Mouse (Mus musculus) liver, embryonic 13.5 days (tissue): Measurements from ENCODE around the gene Zfp580. TPM values are rescaled to one million over a fixed set of nuclear protein-coding genes. Genes with fewer than 3 reads are reported as not detected.
A peak's percentile ranks its signal among the peaks of the same experiment; 100 is the strongest.

Source experiments
- ATAC-seq: fragments of 200-750 bp; cut with Nextera tagmentation; 2 replicates; pipeline ENCODE4 v1.8.0; 2017; ENCODE audit warnings: low read depth, mild to moderate bottlenecking, moderate number of reproducible peaks, moderate library complexity
- DNase-seq: peaks from one replicate; pipeline ENCODE4 v3.0.0; 2022
- H3K27ac ChIP-seq: fragments of 300-500 bp; sonication (generic); 2 replicates; pipeline ENCODE4 v1.5.1; 2015; ENCODE audit warnings: moderate library complexity, mild to moderate bottlenecking, inconsistent platforms
- H3K27me3 ChIP-seq: fragments of 300-500 bp; sonication (generic); 2 replicates; pipeline ENCODE4 v1.6.1; 2015; ENCODE audit warnings: mild to moderate bottlenecking, inconsistent platforms
- H3K36me3 ChIP-seq: fragments of 300-500 bp; sonication (generic); 2 replicates; pipeline ENCODE4 v1.6.1; 2015; ENCODE audit warnings: mild to moderate bottlenecking, inconsistent platforms
- H3K4me1 ChIP-seq: fragments of 300-500 bp; sonication (generic); replicated peaks from 2 replicates; pipeline ENCODE4 v1.6.1; 2015; ENCODE audit warnings: inconsistent platforms
- H3K4me2 ChIP-seq: fragments of 300-500 bp; sonication (generic); 2 replicates; pipeline ENCODE4 v1.6.1; 2015; ENCODE audit warnings: inconsistent platforms, mild to moderate bottlenecking, moderate library complexity
- H3K4me3 ChIP-seq: fragments of 300-500 bp; sonication (generic); replicated peaks from 2 replicates; pipeline ENCODE4 v1.5.1; 2015; ENCODE audit warnings: mild to moderate bottlenecking, inconsistent platforms
- H3K9ac ChIP-seq: fragments of 300-500 bp; sonication (generic); 2 replicates; pipeline ENCODE4 v1.6.1; 2015; ENCODE audit warnings: mild to moderate bottlenecking, inconsistent platforms
- H3K9me3 ChIP-seq: fragments of 300-500 bp; sonication (generic); replicated peaks from 2 replicates; pipeline ENCODE4 v1.6.1; 2016; ENCODE audit warnings: inconsistent platforms
- WGBS: fragments of 180-500 bp; shearing (Covaris S2); methylation state at CpG from one replicate; pipeline ENCODE4 v1.1.7; 2015; ENCODE audit not compliant: insufficient replicate concordance; 5-methylcytosine and 5-hydroxymethylcytosine counted together
- polyA plus RNA-seq: library from polyadenylated mRNA; unstranded; fragments of >200 nt; fragmentation: Nextera tagmentation; extraction: Ambion mirVana; gene quantifications from 2 replicates; pipeline ENCODE4 v1.2.1, GENCODE M21; 2015

Gene Zfp580
- polyA plus RNA-seq, 1 experiment from 2014 or later: 2.7 TPM

- DNase-seq: no peak
- H3K4me1 ChIP-seq: peaks cover 44% of the 10 kb centered on the region
- H3K36me3 ChIP-seq: no peaks in the 10 kb centered on the region
- 5% methylated on average over 49 of the region's 55 CpGs for WGBS
- no peak overlapping the region for H3K9ac ChIP-seq
- H3K4me3 ChIP-seq: peak overlapping the region; percentile 40
- H3K27ac ChIP-seq: no peak overlapping the region
- peaks cover 78% of the 10 kb centered on the region for H3K27me3 ChIP-seq
- no peaks in the 10 kb centered on the region for H3K9me3 ChIP-seq
- ATAC-seq: no peak
- peak overlapping the region; percentile 55 for H3K4me2 ChIP-seq
Observed at GRCm38 (mm10) chr7:5056651-5057263, 5.4 kb downstream of the Zfp580 start.

DNA sequence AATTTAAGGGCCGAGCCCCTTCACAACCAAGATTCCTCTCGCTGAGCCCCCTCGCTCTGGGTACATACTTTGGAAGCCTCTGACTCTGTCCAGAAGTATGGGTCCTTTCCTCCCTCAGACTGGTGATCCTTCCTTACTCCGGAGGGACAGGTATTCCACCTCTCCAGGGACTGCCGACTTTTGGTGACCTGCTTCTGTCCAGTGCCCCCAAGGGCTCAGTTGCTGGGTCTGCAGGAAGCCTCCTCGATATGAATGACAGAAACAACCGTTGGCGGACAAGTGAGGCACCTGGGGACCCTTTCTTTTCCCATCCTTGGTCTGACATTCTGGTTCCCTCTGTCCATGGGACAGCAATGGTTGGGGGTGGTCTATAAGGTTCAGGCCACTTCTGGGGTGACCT is 6.0 kb downstream of the Zfp580 start:
- H3K27ac ChIP-seq: no peak overlapping the region
- H3K9me3 ChIP-seq: no peaks in the 10 kb centered on the region
- peaks cover 37% of the 10 kb centered on the region for H3K4me1 ChIP-seq
- H3K27me3 ChIP-seq: peaks cover 72% of the 10 kb centered on the region
- H3K4me2 ChIP-seq: peak overlapping the region; percentile 55
- ATAC-seq: no peak
- WGBS: 31% methylated on average over 8 of the region's 8 CpGs
- no peak overlapping the region; the same call in 1 of the 2 replicates for H3K4me3 ChIP-seq
- no peaks in the 10 kb centered on the region for H3K36me3 ChIP-seq
- H3K9ac ChIP-seq: no peak overlapping the region
- DNase-seq: no peak

GRCm38 (mm10) chr7:5057804-5058203 is 6.5 kb downstream of the Zfp580 start:
- no peaks in the 10 kb centered on the region for H3K36me3 ChIP-seq
- ATAC-seq: no peak
- WGBS: 23% methylated on average over 11 of the region's 11 CpGs
- no peaks in the 10 kb centered on the region for H3K9me3 ChIP-seq
- H3K4me1 ChIP-seq: peaks cover 34% of the 10 kb centered on the region
- H3K27ac ChIP-seq: no peak overlapping the region
- no peak overlapping the region for H3K4me2 ChIP-seq
- no peak overlapping the region for H3K9ac ChIP-seq
- no peak overlapping the region for H3K4me3 ChIP-seq
- H3K27me3 ChIP-seq: peaks cover 67% of the 10 kb centered on the region
- no peak for DNase-seq

DNA sequence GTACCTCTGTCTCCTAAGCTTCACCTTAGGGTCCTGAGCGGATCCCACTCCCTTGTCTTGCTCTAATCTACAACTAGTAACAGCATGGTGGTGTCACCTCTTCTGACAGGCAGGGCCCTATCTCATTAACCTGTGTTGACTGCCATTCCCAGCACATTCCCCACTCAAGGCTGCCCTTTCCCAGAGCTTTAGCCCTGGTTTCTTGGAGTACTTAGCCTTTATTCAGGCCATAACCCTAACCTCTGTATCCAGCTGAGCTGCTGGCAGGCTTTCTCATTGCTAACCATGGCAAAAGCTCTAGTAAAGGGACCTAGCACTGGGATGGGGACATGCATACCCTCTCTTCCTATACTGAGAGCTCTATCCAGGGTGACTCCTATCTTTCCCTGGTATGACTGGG is 7.3 kb downstream of the Zfp580 start:
- no peak for ATAC-seq
- no peaks in the 10 kb centered on the region for H3K9me3 ChIP-seq
- WGBS: 77% methylated on average over 1 of the region's 1 CpGs
- H3K4me1 ChIP-seq: peaks cover 33% of the 10 kb centered on the region
- no peak overlapping the region for H3K4me2 ChIP-seq
- H3K36me3 ChIP-seq: no peaks in the 10 kb centered on the region; the same call in 1 of the 2 replicates
- no peak overlapping the region for H3K4me3 ChIP-seq
- H3K27me3 ChIP-seq: peaks cover 59% of the 10 kb centered on the region
- H3K27ac ChIP-seq: no peak overlapping the region
- DNase-seq: no peak
- H3K9ac ChIP-seq: no peak overlapping the region

GRCm38 (mm10) chr7:5059421-5059820 is 8.1 kb downstream of the Zfp580 start:
- Histone ChIP-seq H3K27ac (no peak overlapping the region), H3K4me2 (peak overlapping the region; percentile 98), H3K4me1 (peaks cover 35% of the 10 kb centered on the region), H3K27me3 (peaks cover 51% of the 10 kb centered on the region), H3K4me3 (no peak overlapping the region), H3K9me3 (no peaks in the 10 kb centered on the region), H3K9ac (peak overlapping the region; percentile 92; the same call in 1 of the 2 replicates), H3K36me3 (peaks cover 4% of the 10 kb centered on the region; the same call in 1 of the 2 replicates)
- ATAC-seq (no peak), DNase-seq (no peak)
- 81% methylated on average over 12 of the region's 12 CpGs for WGBS

DNA sequence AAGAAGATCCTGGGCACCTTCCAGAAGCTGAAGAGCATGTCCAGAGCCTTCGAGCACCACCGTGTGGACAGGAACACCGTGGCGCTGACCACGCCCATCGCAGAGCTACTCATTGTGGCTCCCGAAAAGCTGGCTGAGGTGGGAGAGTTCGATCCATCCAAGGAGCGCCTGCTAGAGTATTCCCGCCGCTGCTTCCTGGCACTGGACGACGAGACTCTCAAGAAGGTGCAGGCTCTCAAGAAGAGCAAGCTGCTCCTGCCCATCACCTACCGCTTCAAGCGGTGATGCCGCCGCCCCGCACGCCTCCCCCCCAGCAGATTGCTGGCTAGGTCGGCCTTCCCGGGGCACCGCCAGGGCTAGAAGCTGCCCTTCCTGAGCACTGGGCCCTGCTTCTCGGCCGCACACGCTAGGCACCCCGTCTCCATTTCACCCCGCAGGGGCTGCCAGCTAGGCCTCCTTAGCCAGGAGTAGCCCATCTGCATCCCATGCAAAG is 8.9 kb downstream of the Zfp580 start:
- Histone ChIP-seq H3K4me1 (peaks cover 42% of the 10 kb centered on the region), H3K27ac (peak overlapping the region; percentile 99), H3K4me3 (peak overlapping the region; percentile 82), H3K9me3 (no peaks in the 10 kb centered on the region), H3K27me3 (peaks cover 42% of the 10 kb centered on the region), H3K9ac (peak overlapping the region; percentile 92), H3K36me3 (peaks cover 5% of the 10 kb centered on the region; the same call in 1 of the 2 replicates), H3K4me2 (peak overlapping the region; percentile 98)
- WGBS: 3% methylated on average over 27 of the region's 27 CpGs
- peak; percentile 76 for DNase-seq
- ATAC-seq: no peak

DNA sequence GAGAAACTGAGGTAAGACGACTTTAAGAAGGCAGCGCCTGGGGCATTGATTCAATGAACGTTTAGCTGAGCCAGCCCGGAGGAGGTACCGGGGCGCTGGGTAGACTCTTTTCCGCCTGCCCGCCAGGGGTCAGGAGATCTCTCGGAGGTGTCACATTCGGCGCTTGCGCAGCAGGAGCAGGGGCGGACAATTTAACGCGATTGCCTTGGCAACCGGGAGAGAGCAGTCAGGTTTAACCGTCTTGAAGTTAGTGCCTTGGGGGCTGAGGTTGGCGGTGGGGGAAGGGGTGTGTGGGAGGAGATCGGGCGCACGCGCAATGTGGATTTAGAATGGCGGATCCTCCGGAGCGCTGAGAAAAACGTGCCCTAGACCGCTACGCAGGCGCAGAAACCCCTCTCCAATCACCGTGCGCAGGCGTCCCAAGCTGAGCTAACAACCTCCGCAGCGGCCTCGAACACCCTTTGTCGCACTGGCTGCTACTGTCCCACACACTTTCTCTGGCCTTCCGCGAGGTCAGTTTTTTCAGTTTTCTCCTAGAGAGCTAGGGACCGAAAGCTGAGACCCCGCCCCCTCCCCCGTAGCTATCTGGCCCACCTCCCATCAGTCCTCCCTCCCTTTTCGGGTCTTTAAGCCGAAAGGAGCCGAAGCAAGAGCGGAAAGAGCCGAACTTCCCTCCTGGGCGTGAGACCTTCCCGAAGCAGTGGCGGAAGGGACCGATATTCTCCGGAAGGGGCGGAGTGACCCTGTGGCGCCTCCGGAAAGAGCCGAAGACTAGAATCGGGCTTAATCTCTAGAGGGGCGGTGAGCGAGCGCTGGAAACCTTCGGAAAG is 9.8 kb downstream of the Zfp580 start:
- peak overlapping the region; percentile 82 for H3K4me3 ChIP-seq
- peak overlapping the region; percentile 92 for H3K9ac ChIP-seq
- H3K4me2 ChIP-seq: peak overlapping the region; percentile 98
- no peaks in the 10 kb centered on the region for H3K9me3 ChIP-seq
- DNase-seq: peak; percentile 94
- WGBS: under 1% methylated on average over 60 of the region's 60 CpGs
- peaks cover 50% of the 10 kb centered on the region for H3K4me1 ChIP-seq
- peaks cover 14% of the 10 kb centered on the region for H3K36me3 ChIP-seq
- peaks cover 34% of the 10 kb centered on the region for H3K27me3 ChIP-seq
- peak; percentile 83 for ATAC-seq
- H3K27ac ChIP-seq: peak overlapping the region; percentile 99

GRCm38 (mm10) chr7:5061774-5062359 is 10.5 kb downstream of the Zfp580 start, which contains the start of gene U2af2:
U2af2 (plus strand) TSS chr7:5062143.
- ATAC-seq (peak; percentile 78), DNase-seq (peak; percentile 88)
- H3K27ac ChIP-seq: peak within 1 kb of the TSS; percentile 99
- peak within 1 kb of the TSS; percentile 92 for H3K9ac ChIP-seq
- H3K27me3 ChIP-seq: peaks cover 27% of the 10 kb centered on the region
- H3K9me3 ChIP-seq: no peaks in the 10 kb centered on the region
- H3K4me2 ChIP-seq: peak within 1 kb of the TSS; percentile 98
- peaks cover 21% of the 10 kb centered on the region for H3K36me3 ChIP-seq
- H3K4me1 ChIP-seq: peaks cover 56% of the 10 kb centered on the region
- H3K4me3 ChIP-seq: peak within 1 kb of the TSS; percentile 82
- WGBS: under 1% methylated on average over 65 of the region's 65 CpGs

- H3K4me3 ChIP-seq: peak overlapping the region; percentile 82
- no peaks in the 10 kb centered on the region for H3K9me3 ChIP-seq
- peaks cover 21% of the 10 kb centered on the region for H3K27me3 ChIP-seq
- H3K36me3 ChIP-seq: peaks cover 27% of the 10 kb centered on the region
- under 1% methylated on average over 51 of the region's 51 CpGs for WGBS
- H3K9ac ChIP-seq: peak overlapping the region; percentile 92
- peak overlapping the region; percentile 98 for H3K4me2 ChIP-seq
- peaks cover 59% of the 10 kb centered on the region for H3K4me1 ChIP-seq
- H3K27ac ChIP-seq: peak overlapping the region; percentile 99
- peak; percentile 63 for ATAC-seq
- DNase-seq: no peak
Observed at GRCm38 (mm10) chr7:5062360-5063001, 11.1 kb downstream of the Zfp580 start.

- Histone ChIP-seq H3K4me3 (peak overlapping the region; percentile 82), H3K9me3 (no peaks in the 10 kb centered on the region), H3K27me3 (no peaks in the 10 kb centered on the region), H3K27ac (no peak overlapping the region), H3K9ac (peak overlapping the region; percentile 92; the same call in 1 of the 2 replicates), H3K36me3 (peaks cover 51% of the 10 kb centered on the region), H3K4me1 (peaks cover 56% of the 10 kb centered on the region), H3K4me2 (peak overlapping the region; percentile 98)
- WGBS: 79% methylated on average over 6 of the region's 6 CpGs
- ATAC-seq (no peak), DNase-seq (no peak)
Observed at GRCm38 (mm10) chr7:5064886-5065285, 13.5 kb downstream of the Zfp580 start.
